Mouse (Mus musculus) monocyte, adult 5-6 weeks (primary cell): Measurements from ENCODE around the gene Plbd1. TPM values are rescaled to one million over a fixed set of nuclear protein-coding genes. Genes with fewer than 3 reads are reported as not detected.
A peak's percentile ranks its signal among the peaks of the same experiment; 100 is the strongest.

Source experiments
- ATAC-seq: fragments of 153-309, 156-312 bp; replicated peaks from 2 replicates; pipeline ENCODE4 v1.8.0; 2017; ENCODE audit warnings: mild to moderate bottlenecking; ENCODE audit not compliant: low TSS enrichment, insufficient number of reproducible peaks, severe bottlenecking, poor library complexity, low FRiP score
- total RNA-seq: library from RNA; stranded (forward); fragments of 200-1000, 200-491, 200-594 nt; gene quantifications from 3 replicates; pipeline ENCODE4 v1.2.3, GENCODE M21; 2017

Gene Plbd1
- total RNA-seq, 1 experiment from 2014 or later = 331 TPM

DNA sequence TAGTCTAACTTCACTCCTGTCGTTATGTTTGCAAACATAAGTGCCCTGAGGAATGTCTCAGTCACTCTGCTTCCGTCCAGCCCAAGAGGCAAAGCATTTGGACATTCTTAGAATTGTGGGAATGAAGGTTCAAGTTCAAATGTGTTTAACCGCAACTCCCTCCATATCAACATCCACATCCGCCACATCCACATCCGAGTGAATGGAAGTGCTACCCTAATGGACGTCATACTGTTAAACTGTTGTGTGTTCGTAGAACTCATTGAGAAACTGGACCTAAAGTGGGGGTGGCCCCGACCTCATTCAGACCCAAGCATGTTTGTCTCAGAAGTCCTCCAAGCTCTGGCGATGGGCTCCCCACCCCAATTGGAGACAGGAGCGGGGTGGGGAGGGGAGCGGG lies 5.9 kb downstream of the Plbd1 start:
- ATAC-seq = no peak

DNA sequence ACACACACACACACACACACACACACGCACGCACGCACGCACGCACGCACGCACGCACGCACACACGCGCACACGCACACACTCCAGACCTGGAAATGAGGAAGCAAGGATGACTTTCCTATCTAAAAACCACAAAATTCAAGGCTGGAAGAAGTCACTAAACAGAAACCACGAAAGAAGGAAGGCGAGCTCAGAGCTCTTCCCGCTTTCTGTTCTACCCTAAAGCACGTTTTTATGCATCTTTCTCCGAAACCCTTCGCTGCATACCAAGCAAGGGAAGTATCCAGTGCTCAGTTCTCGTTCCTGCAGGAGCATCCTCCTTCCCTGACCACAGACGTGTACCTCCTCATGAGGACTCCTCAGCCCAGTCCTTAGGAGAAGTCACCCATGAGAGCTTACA lies 7.3 kb downstream of the Plbd1 start:
- ATAC-seq = peak; percentile 8; the same call in 1 of the 2 replicates

DNA sequence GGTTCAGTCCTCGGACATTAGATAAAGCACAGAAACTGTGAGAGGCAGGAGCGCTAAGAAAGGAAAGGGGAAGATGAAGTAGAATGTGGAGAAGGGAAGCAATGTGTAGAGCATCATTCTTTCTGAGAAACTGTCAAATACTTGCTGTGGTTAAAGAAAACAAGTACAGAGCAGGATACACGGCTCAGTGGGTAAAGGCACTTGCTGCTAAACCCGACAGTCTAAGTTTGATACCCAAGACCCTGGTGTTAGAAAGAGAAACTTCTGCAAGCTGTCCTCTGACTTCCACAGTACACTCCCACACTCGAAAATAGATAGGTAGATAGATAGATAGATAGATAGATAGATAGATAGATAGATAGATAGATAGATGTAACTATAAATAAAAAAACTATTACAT lies 8.4 kb downstream of the Plbd1 start:
- no peak for ATAC-seq

DNA sequence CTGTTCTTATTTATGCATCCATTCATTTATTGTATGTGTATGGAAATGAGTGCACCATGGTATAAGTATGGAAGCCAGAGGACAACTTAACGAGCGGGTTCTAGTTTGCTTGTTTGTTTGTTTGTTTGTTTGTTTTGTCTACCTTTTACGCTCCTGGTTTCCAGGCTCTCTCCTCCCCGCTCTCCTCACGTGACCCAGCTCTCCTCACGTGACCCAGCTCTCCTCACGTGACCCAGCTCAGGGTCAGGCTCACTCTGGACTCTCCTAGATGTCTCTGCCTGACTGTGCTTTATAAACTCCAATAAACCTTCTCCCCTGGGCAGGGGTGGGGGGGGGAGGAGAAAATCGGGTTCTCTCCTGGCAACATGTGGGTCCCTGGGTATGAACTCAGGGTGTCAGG lies 11.1 kb downstream of the Plbd1 start:
- ATAC-seq = no peak

DNA sequence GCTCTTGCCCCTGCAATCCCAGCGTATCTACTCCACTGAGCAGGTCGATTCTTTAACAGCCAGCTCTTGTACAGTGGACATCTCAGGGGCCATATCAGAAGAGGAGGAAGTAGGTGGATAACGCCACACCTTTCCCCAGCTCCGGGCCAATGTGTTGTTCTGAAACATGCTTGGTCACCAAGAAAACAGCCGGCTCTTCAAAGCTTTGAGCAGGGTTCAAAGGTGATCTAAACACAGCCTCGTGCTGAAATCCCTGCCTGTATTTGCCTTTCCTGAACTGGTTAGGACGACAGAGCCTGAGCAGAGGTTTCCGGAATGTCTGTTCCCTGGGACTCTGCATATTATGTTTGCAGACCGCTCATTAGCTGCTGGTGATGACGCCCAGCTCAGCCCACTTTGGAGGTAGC lies 14.3 kb downstream of the Plbd1 start:
- no peak for ATAC-seq

DNA sequence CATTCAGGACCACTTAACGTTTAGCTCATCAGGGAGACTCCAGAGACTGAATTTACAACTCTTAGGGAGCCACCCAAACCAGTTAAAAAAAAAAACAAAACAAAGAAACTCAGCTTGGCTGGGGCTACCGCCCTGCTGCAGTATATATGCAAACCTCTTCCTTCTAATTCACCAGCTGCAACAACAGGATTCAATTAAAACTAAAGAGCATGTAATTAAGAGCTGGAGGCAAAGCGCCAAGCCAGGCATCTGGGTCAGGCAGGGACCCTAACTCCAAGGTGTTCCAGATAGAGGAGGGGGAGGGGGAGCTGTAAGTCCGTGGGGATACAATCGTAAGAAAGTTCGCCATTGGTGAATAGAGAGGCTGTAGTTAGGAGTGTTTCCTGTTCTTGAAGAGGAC lies 15.5 kb downstream of the Plbd1 start:
- no peak for ATAC-seq

DNA sequence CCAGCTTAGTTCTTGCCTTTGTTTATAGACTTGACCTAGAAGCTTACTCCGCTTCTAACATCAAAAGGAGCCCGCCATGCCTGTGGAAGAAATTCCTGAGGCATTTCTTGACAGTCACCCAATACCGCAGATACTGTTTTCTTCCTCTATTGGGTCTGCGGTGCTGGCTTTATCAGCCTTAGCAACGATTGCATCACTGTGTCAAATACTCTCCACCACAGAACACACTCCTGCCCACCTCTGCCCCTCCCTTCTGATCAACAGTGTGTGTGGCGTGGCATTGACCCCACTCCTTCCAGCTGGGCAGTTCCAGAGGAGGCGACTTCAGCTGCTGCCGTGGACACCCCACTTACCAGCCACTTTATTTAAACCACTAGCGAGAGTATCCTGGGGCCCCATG lies 16.0 kb downstream of the Plbd1 start:
- ATAC-seq = 0 out of 2 replicates have a peak, but pooled peaks have one; percentile 53

DNA sequence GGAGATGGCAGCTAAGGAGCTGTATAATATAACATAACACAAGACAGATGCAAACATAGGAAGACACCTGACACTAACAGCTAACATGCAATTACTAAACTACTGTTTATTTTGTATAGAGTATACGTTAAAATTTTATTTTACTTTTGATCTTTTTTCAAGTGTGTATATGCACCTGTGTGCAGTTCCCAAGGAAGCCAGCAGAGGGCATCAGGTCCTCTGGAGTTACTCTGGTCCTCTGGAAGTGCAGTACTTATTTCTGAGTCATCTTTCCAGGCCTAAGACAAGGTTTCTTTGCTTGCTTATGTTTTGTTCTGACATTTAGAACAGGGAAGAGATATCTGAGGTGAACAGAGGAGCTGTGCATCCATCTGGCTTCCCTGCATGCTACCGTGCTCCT lies 17.6 kb downstream of the Plbd1 start:
- ATAC-seq = no peak

DNA sequence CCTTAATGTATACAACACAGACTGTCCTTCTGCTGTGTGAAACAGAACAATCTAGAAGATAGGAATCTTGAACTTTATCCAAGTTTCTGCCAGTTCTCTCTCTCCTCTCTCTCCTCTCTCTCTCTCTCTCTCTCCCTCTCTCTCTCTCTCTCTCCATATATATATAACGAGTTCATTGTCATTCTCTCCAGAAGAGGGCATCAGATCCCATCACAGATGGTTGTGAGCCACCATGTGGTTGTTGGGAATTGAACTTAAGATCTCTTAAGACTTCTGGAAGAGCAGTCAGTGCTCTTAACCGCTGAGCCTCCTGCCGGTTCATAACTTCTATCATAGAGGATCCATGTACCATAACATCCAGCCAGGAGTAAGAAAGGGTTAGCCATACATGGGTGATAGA lies 26.7 kb downstream of the Plbd1 start:
- no peak for ATAC-seq

DNA sequence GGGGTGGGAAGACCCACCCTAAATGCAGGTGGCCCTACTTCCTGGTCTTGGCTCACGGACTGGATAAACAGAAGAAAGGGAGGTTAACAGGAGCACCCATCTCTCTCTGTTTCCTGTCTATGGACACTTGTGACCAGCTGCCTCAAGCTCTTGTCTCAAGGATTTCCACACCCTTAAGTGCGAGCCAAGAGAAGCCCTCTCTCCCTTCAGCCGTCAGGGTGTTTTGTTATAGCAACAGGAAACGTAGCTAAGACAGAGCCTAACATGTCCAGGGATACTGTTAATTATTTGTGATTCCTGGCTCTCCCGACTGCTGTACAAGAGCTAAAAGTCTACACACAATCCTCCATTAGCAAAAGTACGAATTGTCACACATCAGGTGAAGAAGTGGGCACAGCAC lies 28.0 kb downstream of the Plbd1 start:
- no peak for ATAC-seq

DNA sequence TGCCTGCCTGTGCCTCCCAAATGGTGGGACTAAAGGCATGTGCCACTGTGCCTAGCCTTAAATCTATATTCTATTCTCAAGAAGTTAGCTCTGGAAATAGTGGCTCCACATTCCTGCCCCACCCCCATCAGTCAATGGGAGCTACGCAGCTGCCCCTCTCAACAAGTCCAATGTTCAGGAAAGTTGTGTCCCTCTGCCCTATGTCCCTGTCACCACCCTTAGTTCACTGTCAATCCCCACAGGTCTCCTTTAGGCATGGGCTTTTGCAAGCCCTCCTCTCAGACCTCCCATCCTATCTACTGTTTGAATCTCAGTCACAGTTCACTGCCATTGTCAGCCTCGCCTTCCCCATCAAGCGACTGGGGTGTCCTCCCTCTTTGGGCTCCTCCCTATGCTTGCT lies 28.6 kb downstream of the Plbd1 start:
- ATAC-seq = no peak

DNA sequence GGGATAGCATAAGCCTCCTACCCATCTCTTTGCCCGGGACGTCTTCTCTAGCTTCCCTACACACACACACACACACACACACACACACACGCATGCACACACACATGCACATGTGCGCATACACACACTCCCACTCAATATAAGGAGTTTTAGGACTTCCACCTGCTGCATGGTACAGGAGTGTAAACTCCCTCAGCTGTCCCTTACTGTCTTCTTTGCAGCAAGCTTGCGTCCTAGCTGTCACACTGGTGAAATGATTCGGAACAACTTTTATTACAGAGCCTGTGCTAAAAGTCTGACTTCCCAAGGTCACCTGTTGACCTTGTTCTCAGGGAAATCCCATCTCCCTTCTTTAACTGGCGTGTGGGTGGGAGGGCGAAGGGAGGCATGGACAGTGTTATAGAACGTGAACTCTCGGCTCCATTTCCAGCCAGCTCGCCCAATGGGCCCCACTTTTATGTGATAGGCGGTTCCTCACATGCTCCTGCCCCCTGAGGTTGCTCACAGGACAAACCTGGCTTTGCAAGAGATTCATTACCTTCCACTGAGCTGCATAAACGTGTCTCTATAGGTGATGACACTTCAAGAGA lies 29.7 kb downstream of the Plbd1 start:
- ATAC-seq = no peak

DNA sequence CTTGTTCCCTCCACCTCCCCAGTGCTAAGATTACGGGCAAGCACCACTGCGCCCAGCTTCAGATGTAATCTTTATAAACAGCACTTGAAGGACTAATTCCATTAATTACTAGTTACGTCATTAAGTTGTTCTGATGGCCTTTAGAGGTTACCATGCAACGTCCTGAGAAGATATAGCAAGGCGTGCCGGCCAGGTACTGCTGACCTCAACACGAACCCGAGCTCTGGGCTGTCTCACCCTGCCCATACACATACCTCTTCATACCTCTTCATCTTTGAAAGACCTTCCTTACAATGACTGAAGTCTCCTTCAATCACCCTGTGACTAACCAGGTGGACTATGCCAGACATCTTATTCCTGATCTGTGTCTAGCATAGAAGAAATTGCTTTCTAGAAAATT lies 30.2 kb downstream of the Plbd1 start:
- ATAC-seq = no peak

DNA sequence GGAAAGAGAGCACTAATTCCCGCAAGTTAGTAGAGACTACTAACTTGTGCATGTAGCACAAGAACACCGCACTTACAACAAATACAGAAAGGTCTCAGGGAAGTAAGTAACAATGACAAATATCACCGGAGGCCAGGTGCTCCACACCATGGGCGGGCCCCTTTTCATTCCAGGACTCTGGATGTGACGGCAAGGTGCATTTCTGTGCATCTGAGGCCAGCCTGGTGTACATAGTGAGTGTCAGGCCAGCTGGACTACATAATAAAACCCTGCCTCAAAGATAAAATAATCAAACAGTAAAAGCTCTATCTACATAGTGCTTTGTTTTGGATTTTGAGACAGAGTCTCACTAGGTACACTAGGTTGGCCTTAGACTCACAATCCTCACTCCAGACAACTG lies 32.1 kb downstream of the Plbd1 start:
- ATAC-seq = no peak

DNA sequence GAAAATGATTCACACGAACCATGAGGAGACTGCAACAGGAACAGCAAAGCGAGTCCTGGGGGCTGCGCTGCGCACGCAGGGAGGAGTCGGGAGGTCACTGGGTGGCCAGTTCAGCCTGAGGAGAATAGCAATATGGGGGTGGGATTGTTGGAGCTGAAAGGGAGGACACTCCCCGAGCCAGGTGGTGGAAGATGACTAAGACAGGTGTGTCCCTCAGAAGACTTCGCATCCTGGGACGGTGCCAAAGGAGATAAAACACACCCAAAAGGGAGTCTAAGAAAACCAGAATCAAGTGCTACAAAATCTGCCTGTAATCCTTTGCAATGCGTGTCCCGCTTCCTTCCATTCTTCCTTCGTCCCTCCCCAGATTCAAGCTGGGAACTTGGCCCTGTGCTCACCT lies 36.3 kb downstream of the Plbd1 start:
- ATAC-seq = no peak

DNA sequence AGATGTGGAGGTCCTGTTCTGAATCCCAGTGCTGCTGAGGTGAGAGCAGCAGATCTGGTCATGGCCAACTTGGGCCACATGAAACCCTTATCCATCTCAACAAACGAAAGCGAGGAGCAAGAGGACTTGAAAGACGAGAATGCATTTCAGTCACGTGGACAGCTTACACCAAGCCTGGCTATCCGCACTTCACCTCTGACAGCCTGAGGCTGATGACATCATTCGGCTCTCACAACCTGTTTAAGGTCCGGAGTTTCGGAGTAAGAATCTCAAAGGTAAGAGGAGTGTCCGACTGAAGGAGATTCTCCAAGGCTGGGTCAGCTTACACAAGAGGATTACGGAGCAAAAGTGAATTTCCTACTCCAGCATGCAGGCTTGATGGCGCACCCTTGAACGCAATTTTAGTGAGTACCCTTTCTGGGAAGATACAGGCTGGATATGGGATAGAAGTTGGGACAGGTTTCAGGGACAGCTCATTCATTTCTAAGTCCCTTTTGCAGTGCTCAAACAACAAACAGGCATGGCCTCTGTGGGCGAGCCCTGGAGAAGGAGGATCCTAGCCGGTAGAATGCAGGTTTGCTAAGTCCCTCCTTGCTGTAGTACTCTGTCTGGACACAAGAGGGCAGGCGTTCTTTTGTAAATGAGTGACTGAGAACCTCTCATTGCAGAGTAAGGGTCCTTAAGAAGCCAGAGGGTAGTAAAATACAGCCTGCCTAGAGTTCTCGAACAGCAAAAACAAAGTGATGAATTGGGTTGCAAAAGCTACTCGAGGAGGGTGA lies 41.2 kb downstream of the Plbd1 start:
- 0 out of 2 replicates have a peak, but pooled peaks have one; percentile 63 for ATAC-seq

DNA sequence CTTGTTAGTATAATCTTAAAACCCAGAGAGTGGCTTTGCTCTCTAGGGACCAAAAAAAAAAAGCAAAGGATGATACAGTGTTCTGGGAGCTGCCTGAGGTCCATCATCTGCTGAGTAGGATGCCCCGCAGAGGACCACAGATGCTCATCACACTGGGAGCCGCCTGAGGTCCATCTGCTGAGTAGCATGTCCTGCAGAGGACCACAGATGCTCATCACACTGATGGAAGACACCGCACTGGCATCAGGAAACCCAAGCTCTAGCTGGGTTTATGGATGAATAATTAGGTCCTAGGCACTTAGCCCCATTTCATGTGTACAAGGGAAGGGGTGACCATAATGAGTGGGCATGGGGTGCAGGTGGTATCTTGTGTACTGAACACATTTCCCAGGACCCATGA lies 47.6 kb downstream of the Plbd1 start:
- no peak for ATAC-seq

DNA sequence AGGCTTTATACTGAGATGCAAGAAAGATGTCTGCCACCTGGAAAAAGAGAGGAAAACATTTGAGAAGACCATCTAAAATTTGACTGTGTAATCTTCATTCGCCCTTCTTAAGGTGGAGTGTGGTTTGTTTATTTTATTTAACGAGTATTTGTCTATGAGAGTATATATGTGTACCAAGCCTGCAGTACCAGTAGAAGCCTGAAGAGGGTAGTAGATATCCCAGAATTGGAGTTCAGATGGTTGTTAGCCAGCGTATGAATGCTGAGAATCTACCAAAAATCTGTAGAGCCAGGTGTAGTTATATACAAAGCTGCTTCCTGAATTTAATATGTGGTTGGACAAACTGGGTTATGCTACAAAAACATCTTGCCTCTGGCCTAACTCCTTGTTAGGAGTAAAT lies 49.4 kb downstream of the Plbd1 start:
- ATAC-seq = no peak

DNA sequence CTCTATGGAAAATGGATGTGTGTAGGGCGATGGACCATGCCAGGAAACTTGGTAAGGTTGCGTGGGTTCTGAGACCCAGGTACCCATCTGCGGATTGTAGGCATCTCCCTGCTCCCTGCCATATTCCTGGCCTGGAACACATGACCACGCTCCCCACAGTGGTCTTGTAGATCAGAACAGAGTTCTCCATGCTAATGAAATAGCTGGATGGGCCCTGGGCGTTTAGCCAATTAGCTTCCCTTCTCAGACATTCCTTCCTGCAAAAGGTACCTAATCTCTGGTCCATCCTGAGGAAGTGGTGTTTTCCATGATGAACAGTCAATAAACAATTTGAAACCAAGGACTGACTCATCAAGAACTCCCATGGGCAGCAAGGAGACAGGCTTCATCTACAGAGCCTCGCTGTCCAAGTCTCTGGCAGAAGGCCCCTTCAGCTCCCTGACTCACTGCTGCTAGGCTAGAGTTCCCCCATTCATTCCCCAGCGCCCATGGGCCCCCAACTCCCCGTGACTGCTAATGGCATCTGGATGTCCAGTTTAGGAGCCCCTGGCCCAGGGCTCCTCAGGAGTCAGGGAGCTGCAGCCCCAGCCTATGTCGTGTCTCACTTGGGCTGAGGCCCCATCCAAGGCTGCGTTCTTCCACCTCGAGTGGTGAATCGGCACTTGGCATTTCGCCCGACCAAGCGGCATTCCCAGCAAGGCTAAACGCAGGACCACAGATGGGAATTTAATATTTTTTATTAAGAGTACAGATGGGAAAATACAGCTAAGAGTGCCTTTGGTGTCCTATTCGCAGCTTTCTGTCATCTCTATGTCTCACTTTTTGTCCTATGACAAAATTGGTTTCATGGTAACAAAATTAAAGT lies 50.1 kb downstream of the Plbd1 start:
- no peak for ATAC-seq

DNA sequence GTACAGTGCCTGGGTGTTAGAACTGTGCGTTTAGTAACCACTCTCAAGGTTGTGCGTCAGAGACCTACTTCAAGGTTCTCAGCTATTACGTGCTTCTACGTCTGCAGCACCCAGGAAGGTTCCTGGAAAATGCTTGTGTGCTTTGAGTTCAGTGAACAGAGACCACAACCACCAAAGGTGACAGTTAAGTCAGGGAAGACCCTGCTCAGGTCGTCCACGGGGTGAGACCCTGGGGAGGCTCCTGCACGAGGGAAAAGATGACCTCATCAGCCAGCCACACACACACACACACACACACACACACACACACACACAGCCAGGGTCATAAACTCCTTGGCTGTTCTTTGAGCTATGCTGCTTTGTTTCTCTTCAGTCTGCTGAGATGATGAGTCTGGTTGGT lies 59.1 kb downstream of the Plbd1 start:
- ATAC-seq = no peak
